Mouse (Mus musculus) heart, adult 8-10 months (tissue): ENCODE data around the gene Fam83b. TPM values are rescaled to one million over a fixed set of nuclear protein-coding genes. Genes with fewer than 3 reads are reported as not detected.

Experiments
- DNase-seq: peaks from one replicate; pipeline ENCODE4 v3.0.0; 2022; ENCODE audit warnings: low spot score
- total RNA-seq, 4 experiments: library from RNA; stranded (reverse); gene quantifications; 2 replicates each; pipeline ENCODE4 v1.2.4; 2022

Fam83b gene
- total RNA-seq, 4 experiments from 2014 or later, result 0.06 to 0.28 (median 0.16) TPM

GRCm38 (mm10) chr9:76521640-76522039, 45.3 kb downstream of the Fam83b start:
- no peak for DNase-seq

- no peak for DNase-seq
Observed at GRCm38 (mm10) chr9:76518665-76519064, 48.3 kb downstream of the Fam83b start.

- DNase-seq, result no peak
Observed at GRCm38 (mm10) chr9:76505650-76506049, 61.3 kb downstream of the Fam83b start.

- DNase-seq, result no peak
Observed at GRCm38 (mm10) chr9:76489737-76490136, 77.2 kb downstream of the Fam83b start.

- no peak for DNase-seq
Observed at GRCm38 (mm10) chr9:76480088-76480487, 86.8 kb downstream of the Fam83b start.

- no peak for DNase-seq
Observed at GRCm38 (mm10) chr9:76469500-76469899, 97.4 kb downstream of the Fam83b start.

- no peak for DNase-seq
Observed at GRCm38 (mm10) chr9:76461547-76461946, 105.4 kb downstream of the Fam83b start.

GRCm38 (mm10) chr9:76455703-76456102, 111.2 kb downstream of the Fam83b start:
- DNase-seq, result no peak

Other genes with a start within 250 kb of the Fam83b start
- gene Hcrtr2, start 243.3 kb downstream of the Fam83b start, total RNA-seq, result not detected